Mouse (Mus musculus) common myeloid progenitor, adult 5-6 weeks (primary cell): ENCODE measurements at regions not wholly inside any gene's neighbourhood (a gene's known extent, or its start where the extent isn't known, plus 50 kb on each side); places are given as distances from the start of the nearest gene placed in this dataset.

ENCODE experiments used
- ATAC-seq: replicated peaks from 2 replicates; pipeline ENCODE4 v1.8.0; 2016; ENCODE audit warnings: low read depth, mild to moderate bottlenecking, moderate TSS enrichment, inconsistent platforms; ENCODE audit not compliant: poor library complexity, severe bottlenecking

- ATAC-seq: no peak
Observed at GRCm38 (mm10) chr9:69814432-69814831, 53.7 kb upstream of the Foxb1 start.

GRCm38 (mm10) chr9:69823179-69823966, 62.6 kb upstream of the Foxb1 start:
- no peak for ATAC-seq

- no peak for ATAC-seq
Observed at GRCm38 (mm10) chr9:69828428-69828827, 67.7 kb upstream of the Foxb1 start.

- no peak for ATAC-seq
Observed at GRCm38 (mm10) chr9:69835396-69835795, 74.7 kb upstream of the Foxb1 start.

GRCm38 (mm10) chr9:69839198-69839597, 78.5 kb upstream of the Foxb1 start:
- ATAC-seq: no peak

GRCm38 (mm10) chr9:69844712-69845111, 84.0 kb upstream of the Foxb1 start:
- no peak for ATAC-seq

- ATAC-seq: no peak
Observed at GRCm38 (mm10) chr9:69845210-69845609, 84.5 kb upstream of the Foxb1 start.

- no peak for ATAC-seq
Observed at GRCm38 (mm10) chr9:69856621-69857020, 95.9 kb upstream of the Foxb1 start.

GRCm38 (mm10) chr9:69858619-69859018, 97.9 kb upstream of the Foxb1 start:
- no peak for ATAC-seq

- no peak for ATAC-seq
Observed at GRCm38 (mm10) chr9:69870182-69870581, 109.4 kb upstream of the Foxb1 start.

- no peak for ATAC-seq
Observed at GRCm38 (mm10) chr9:69886351-69886750, 102.9 kb upstream of the Bnip2 start.

- ATAC-seq: no peak
Observed at GRCm38 (mm10) chr9:69898016-69898415, 91.2 kb upstream of the Bnip2 start.

- no peak for ATAC-seq
Observed at GRCm38 (mm10) chr9:69899371-69899770, 89.9 kb upstream of the Bnip2 start.

GRCm38 (mm10) chr9:69900871-69901270, 88.4 kb upstream of the Bnip2 start:
- no peak for ATAC-seq

- peak; percentile 47; the same call in 1 of the 2 replicates for ATAC-seq
Observed at GRCm38 (mm10) chr9:69907123-69907945, 81.9 kb upstream of the Bnip2 start.

GRCm38 (mm10) chr9:69910621-69911020, 78.6 kb upstream of the Bnip2 start:
- ATAC-seq: no peak

GRCm38 (mm10) chr9:69928126-69928525, 61.1 kb upstream of the Bnip2 start:
- ATAC-seq: no peak

- ATAC-seq: no peak
Observed at GRCm38 (mm10) chr9:69937863-69938262, 51.4 kb upstream of the Bnip2 start.
